Mouse (Mus musculus): Measurements from ENCODE around the gene Rpl23a.

GRCm38 (mm10) chr11:78189234-78190040 lies 6.1 kb upstream of the Rpl23a start:
- TF ChIP-seq GATA1 (IDR thresholded peaks at IDR 0.05; ENCODE audit: borderline replicate concordance, low read length): no peak
- no peak for TF ChIP-seq FLI1 (IDR thresholded peaks at IDR 0.05; ENCODE audit: low read length)
